Mouse (Mus musculus) forebrain, embryonic 16.5 days (tissue): ENCODE measurements around the gene Hmgb1. TPM values are rescaled to one million over a fixed set of nuclear protein-coding genes. Genes with fewer than 3 reads are reported as not detected.

Source experiments
- ATAC-seq: fragments of 200-750 bp; cut with Nextera tagmentation; 2 replicates; pipeline ENCODE4 v1.8.0; 2017; ENCODE audit warnings: mild to moderate bottlenecking, moderate library complexity
- H3K27ac ChIP-seq: fragments of 300-500 bp; sonication (generic); 2 replicates; pipeline ENCODE4 v1.5.1; 2014; ENCODE audit warnings: low read length, control low read depth
- H3K27me3 ChIP-seq: fragments of 300-500 bp; sonication (generic); replicated peaks from 2 replicates; pipeline ENCODE4 v1.6.1; 2014; ENCODE audit warnings: low read length; ENCODE audit not compliant: control insufficient read depth, insufficient read depth
- H3K36me3 ChIP-seq: fragments of 300-500 bp; sonication (generic); 2 replicates; pipeline ENCODE4 v1.6.1; 2014; ENCODE audit not compliant: control insufficient read depth, insufficient read depth
- H3K4me1 ChIP-seq: fragments of 300-500 bp; sonication (generic); replicated peaks from 2 replicates; pipeline ENCODE4 v1.6.1; 2014; ENCODE audit warnings: low read length; ENCODE audit not compliant: control insufficient read depth, insufficient read depth
- H3K4me2 ChIP-seq: fragments of 300-500 bp; sonication (generic); 2 replicates; pipeline ENCODE4 v1.6.1; 2014; ENCODE audit warnings: mild to moderate bottlenecking, low read length, control low read depth
- H3K4me3 ChIP-seq: fragments of 300-500 bp; sonication (generic); replicated peaks from 2 replicates; pipeline ENCODE4 v1.5.1; 2014; ENCODE audit warnings: mild to moderate bottlenecking, low read length, control low read depth
- H3K9ac ChIP-seq: fragments of 300-500 bp; sonication (generic); replicated peaks from 2 replicates; pipeline ENCODE4 v1.6.1; 2014; ENCODE audit warnings: low read depth, low read length, control low read depth
- H3K9me3 ChIP-seq: fragments of 300-500 bp; sonication (generic); 2 replicates; pipeline ENCODE4 v1.6.1; 2016; ENCODE audit warnings: low read length; ENCODE audit not compliant: control insufficient read depth
- WGBS: fragments of 180-500 bp; shearing (Covaris S2); extraction: QIAGEN DNeasy Blood & Tissue Kit; methylation state at CpG from one replicate; pipeline ENCODE4 v1.1.7; 2014; 5-methylcytosine and 5-hydroxymethylcytosine counted together
- polyA plus RNA-seq: library from polyadenylated mRNA; unstranded; fragments of >200 nt; fragmentation: Nextera tagmentation; extraction: Ambion mirVana; gene quantifications from 2 replicates; pipeline ENCODE4 v1.2.1, GENCODE M21; 2015

Hmgb1 gene
- polyA plus RNA-seq, 1 experiment from 2014 or later: 1,084 TPM

GRCm38 (mm10) chr5:149089456-149089855, 94.8 kb downstream of the Hmgb1 start:
- Histone ChIP-seq H3K4me1 (no peaks in the 10 kb centered on the region), H3K4me2 (no peak overlapping the region), H3K4me3 (no peak overlapping the region), H3K27ac (no peak overlapping the region), H3K9me3 (no peaks in the 10 kb centered on the region), H3K36me3 (no peaks in the 10 kb centered on the region), H3K27me3 (no peaks in the 10 kb centered on the region), H3K9ac (no peak overlapping the region)
- no peak for ATAC-seq
- WGBS: 92% methylated on average over 5 of the region's 5 CpGs

GRCm38 (mm10) chr5:149088891-149089290, 95.4 kb downstream of the Hmgb1 start:
- H3K27me3 ChIP-seq: no peaks in the 10 kb centered on the region
- ATAC-seq: no peak
- 86% methylated on average over 6 of the region's 6 CpGs for WGBS
- H3K4me1 ChIP-seq: no peaks in the 10 kb centered on the region
- no peak overlapping the region for H3K4me2 ChIP-seq
- no peak overlapping the region for H3K9ac ChIP-seq
- no peaks in the 10 kb centered on the region for H3K9me3 ChIP-seq
- H3K27ac ChIP-seq: no peak overlapping the region
- no peak overlapping the region for H3K4me3 ChIP-seq
- no peaks in the 10 kb centered on the region for H3K36me3 ChIP-seq

GRCm38 (mm10) chr5:149088149-149088548, 96.1 kb downstream of the Hmgb1 start:
- WGBS: 73% methylated on average over 3 of the region's 3 CpGs

GRCm38 (mm10) chr5:149086382-149087244, 97.7 kb downstream of the Hmgb1 start:
- Histone ChIP-seq H3K4me1 (no peaks in the 10 kb centered on the region), H3K4me3 (no peak overlapping the region), H3K27me3 (no peaks in the 10 kb centered on the region), H3K36me3 (no peaks in the 10 kb centered on the region), H3K27ac (no peak overlapping the region), H3K9me3 (no peaks in the 10 kb centered on the region), H3K4me2 (no peak overlapping the region), H3K9ac (no peak overlapping the region)
- WGBS: 90% methylated on average over 10 of the region's 10 CpGs
- no peak for ATAC-seq

More at GRCm38 (mm10) chr5:149088149-149088548, 96.1 kb downstream of the Hmgb1 start:
- ATAC-seq: no peak
- no peaks in the 10 kb centered on the region for H3K4me1 ChIP-seq
- H3K9ac ChIP-seq: no peak overlapping the region
- no peak overlapping the region for H3K27ac ChIP-seq
- H3K36me3 ChIP-seq: no peaks in the 10 kb centered on the region
- no peak overlapping the region for H3K4me3 ChIP-seq
- H3K27me3 ChIP-seq: no peaks in the 10 kb centered on the region
- H3K9me3 ChIP-seq: no peaks in the 10 kb centered on the region
- no peak overlapping the region for H3K4me2 ChIP-seq

- Histone ChIP-seq H3K4me3 (no peak overlapping the region), H3K36me3 (no peaks in the 10 kb centered on the region), H3K9me3 (no peaks in the 10 kb centered on the region), H3K4me1 (no peaks in the 10 kb centered on the region), H3K27me3 (no peaks in the 10 kb centered on the region), H3K9ac (no peak overlapping the region), H3K4me2 (no peak overlapping the region), H3K27ac (no peak overlapping the region)
- WGBS: 93% methylated on average over 8 of the region's 8 CpGs
- no peak for ATAC-seq
These were observed 103.8 kb downstream of the Hmgb1 start for GRCm38 (mm10) chr5:149080466-149080865.

- WGBS: 45% methylated on average over 7 of the region's 7 CpGs
- H3K27me3 ChIP-seq: no peaks in the 10 kb centered on the region
- H3K4me1 ChIP-seq: no peaks in the 10 kb centered on the region
- no peak overlapping the region for H3K4me3 ChIP-seq
- H3K4me2 ChIP-seq: no peak overlapping the region
- H3K9me3 ChIP-seq: no peaks in the 10 kb centered on the region
- no peak overlapping the region for H3K27ac ChIP-seq
- ATAC-seq: no peak
- H3K36me3 ChIP-seq: no peaks in the 10 kb centered on the region
- H3K9ac ChIP-seq: no peak overlapping the region
These were observed 104.5 kb downstream of the Hmgb1 start for GRCm38 (mm10) chr5:149079758-149080150.

GRCm38 (mm10) chr5:149079018-149079757, 105.1 kb downstream of the Hmgb1 start:
- no peak overlapping the region for H3K27ac ChIP-seq
- no peaks in the 10 kb centered on the region for H3K27me3 ChIP-seq
- no peak for ATAC-seq
- no peaks in the 10 kb centered on the region for H3K4me1 ChIP-seq
- H3K4me2 ChIP-seq: no peak overlapping the region
- H3K36me3 ChIP-seq: no peaks in the 10 kb centered on the region
- no peak overlapping the region for H3K4me3 ChIP-seq
- 19% methylated on average over 18 of the region's 18 CpGs for WGBS
- no peak overlapping the region for H3K9ac ChIP-seq
- no peaks in the 10 kb centered on the region for H3K9me3 ChIP-seq

- Histone ChIP-seq H3K4me2 (no peak overlapping the region), H3K9ac (no peak overlapping the region), H3K4me1 (no peaks in the 10 kb centered on the region), H3K27ac (no peak overlapping the region), H3K36me3 (no peaks in the 10 kb centered on the region), H3K9me3 (no peaks in the 10 kb centered on the region), H3K4me3 (no peak overlapping the region), H3K27me3 (no peaks in the 10 kb centered on the region)
- no peak for ATAC-seq
- 88% methylated on average over 8 of the region's 8 CpGs for WGBS
These were observed 107.2 kb downstream of the Hmgb1 start for GRCm38 (mm10) chr5:149077136-149077535.

- Histone ChIP-seq H3K4me2 (no peak overlapping the region), H3K27me3 (no peaks in the 10 kb centered on the region), H3K4me3 (no peak overlapping the region), H3K27ac (no peak overlapping the region), H3K4me1 (no peaks in the 10 kb centered on the region), H3K9ac (no peak overlapping the region), H3K36me3 (no peaks in the 10 kb centered on the region), H3K9me3 (no peaks in the 10 kb centered on the region)
- WGBS: 97% methylated on average over 5 of the region's 5 CpGs
- no peak for ATAC-seq
These were observed 112.7 kb downstream of the Hmgb1 start for GRCm38 (mm10) chr5:149071546-149071945.
